Mouse (Mus musculus): ENCODE data around the gene Tti1.

DNA sequence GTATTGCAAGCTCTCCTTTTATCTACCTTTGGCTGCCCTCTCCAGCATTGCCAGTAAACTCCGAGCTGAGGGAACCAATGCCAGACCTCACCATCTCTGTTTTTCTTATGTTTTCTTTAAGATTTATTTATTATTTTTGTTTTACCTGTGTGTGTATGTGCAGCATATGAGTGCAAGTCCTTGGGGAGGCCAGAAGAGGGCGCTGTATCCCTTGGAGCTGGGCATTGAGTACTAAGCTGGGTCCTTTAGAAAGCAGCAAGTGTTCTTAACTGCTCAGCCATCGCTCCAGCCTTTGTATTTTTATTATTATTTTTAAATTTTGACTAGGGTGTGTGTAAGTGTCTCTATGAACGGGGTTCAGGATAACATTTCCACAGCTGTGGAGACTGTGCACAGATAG is 91.6 kb downstream of the Tti1 start:
- TF ChIP-seq CTCF (IDR thresholded peaks at IDR 0.05; ENCODE audit: borderline replicate concordance, insufficient read depth, low read length) (no peak), POLR2A (IDR thresholded peaks at IDR 0.05; ENCODE audit: low read depth, low read length) (no peak)

Measured in embryonic fibroblast, embryonic 13.5 days (primary cell).